Mouse (Mus musculus) E14TG2a.4 (cell line): ENCODE measurements around the gene Celf2.

Experiments used
- H3K27me3 ChIP-seq: 2 replicates; pipeline ENCODE4 v1.6.1; 2014; ENCODE audit warnings: low read length, control low read depth; ENCODE audit not compliant: insufficient read depth
- H3K36me3 ChIP-seq: 2 replicates; pipeline ENCODE4 v1.6.1; 2014; ENCODE audit warnings: low read length, control low read depth; ENCODE audit not compliant: insufficient read depth
- H3K4me1 ChIP-seq: replicated peaks from 2 replicates; pipeline ENCODE4 v1.6.1; 2014; ENCODE audit warnings: low read depth, low read length, control low read depth
- H3K4me3 ChIP-seq: replicated peaks from 2 replicates; pipeline ENCODE4 v1.5.1; 2014; ENCODE audit warnings: mild to moderate bottlenecking, low read length
- H3K9me3 ChIP-seq: 2 replicates; pipeline ENCODE4 v1.6.1; 2014; ENCODE audit warnings: low read length, control low read depth
- CTCF ChIP-seq: conservative IDR thresholded peaks from 2 replicates; pipeline ENCODE4 v1.5.1; 2014; ENCODE audit warnings: low read length
- NANOG ChIP-seq: IDR thresholded peaks from 2 replicates; pipeline ENCODE4 v1.6.1; 2014; ENCODE audit warnings: borderline replicate concordance, low read length, mixed read lengths
- POU5F1 ChIP-seq: IDR thresholded peaks from 2 replicates; pipeline ENCODE4 v1.6.1; 2014; ENCODE audit warnings: low read length, borderline replicate concordance

Celf2 gene

GRCm38 (mm10) chr2:6893597-6893996, 615.8 kb downstream of the Celf2 start:
- no peaks in the 10 kb centered on the region for H3K36me3 ChIP-seq
- H3K9me3 ChIP-seq, result no peaks in the 10 kb centered on the region
- TF ChIP-seq CTCF (no peak), POU5F1 (no peak), NANOG (no peak)
- no peaks in the 10 kb centered on the region for H3K27me3 ChIP-seq
- H3K4me1 ChIP-seq, result no peaks in the 10 kb centered on the region
- H3K4me3 ChIP-seq, result no peak overlapping the region

GRCm38 (mm10) chr2:6893095-6893494, 616.3 kb downstream of the Celf2 start:
- H3K9me3 ChIP-seq, result no peaks in the 10 kb centered on the region
- H3K27me3 ChIP-seq, result no peaks in the 10 kb centered on the region
- TF ChIP-seq CTCF (no peak), POU5F1 (no peak), NANOG (no peak)
- no peaks in the 10 kb centered on the region for H3K4me1 ChIP-seq
- H3K4me3 ChIP-seq, result no peak overlapping the region
- no peaks in the 10 kb centered on the region for H3K36me3 ChIP-seq

DNA sequence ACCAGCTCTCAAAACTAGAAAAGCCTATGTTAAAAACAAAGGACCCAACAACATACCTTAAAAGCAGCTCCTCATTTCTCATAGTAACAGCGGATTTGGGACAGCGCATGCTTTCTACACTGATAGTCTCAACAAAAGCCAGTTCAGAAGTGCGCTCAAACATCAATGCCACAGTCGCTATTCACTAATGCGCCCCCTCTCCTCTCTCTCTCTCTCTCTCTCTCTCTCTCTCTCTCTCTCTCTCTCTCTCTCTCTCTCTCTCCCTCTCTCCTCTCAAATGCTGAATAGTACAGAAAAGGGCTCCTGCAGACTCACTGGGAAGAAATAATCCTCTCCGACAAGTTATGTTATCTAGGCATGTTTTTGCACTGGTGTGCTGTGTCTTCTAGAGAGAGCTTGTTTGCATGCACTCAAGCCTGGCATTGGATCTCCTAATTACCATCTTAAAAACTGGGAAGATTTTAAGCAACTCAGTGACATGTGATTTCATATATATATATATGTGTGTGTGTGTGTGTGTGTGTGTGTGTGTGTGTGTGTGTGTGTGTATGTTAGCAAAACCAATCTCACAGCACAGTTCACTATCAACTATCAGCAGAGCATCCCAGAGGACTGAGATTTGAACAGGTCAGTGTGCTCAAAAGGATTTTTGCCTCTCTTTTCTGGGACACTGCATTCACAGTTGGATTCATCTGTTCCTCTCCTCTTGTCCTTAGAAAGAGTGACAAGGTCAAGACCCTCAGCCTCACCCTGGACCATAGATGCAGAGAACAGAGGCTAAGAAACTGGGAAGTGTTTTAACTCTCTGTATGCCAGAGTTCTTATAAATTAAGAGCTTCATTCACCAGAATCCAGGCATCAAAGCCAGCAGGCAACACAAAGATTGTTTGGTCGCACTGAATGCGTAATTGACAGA, 624.3 kb downstream of the Celf2 start:
- no peaks in the 10 kb centered on the region for H3K27me3 ChIP-seq
- H3K9me3 ChIP-seq, result no peaks in the 10 kb centered on the region
- H3K4me3 ChIP-seq, result no peak overlapping the region
- no peaks in the 10 kb centered on the region for H3K36me3 ChIP-seq
- H3K4me1 ChIP-seq, result no peaks in the 10 kb centered on the region
- TF ChIP-seq NANOG, result no peak
- TF ChIP-seq CTCF, result no peak
- TF ChIP-seq POU5F1, result no peak

GRCm38 (mm10) chr2:6883996-6884795, 625.2 kb downstream of the Celf2 start:
- no peaks in the 10 kb centered on the region for H3K27me3 ChIP-seq
- TF ChIP-seq NANOG (no peak), POU5F1 (no peak), CTCF (no peak)

DNA sequence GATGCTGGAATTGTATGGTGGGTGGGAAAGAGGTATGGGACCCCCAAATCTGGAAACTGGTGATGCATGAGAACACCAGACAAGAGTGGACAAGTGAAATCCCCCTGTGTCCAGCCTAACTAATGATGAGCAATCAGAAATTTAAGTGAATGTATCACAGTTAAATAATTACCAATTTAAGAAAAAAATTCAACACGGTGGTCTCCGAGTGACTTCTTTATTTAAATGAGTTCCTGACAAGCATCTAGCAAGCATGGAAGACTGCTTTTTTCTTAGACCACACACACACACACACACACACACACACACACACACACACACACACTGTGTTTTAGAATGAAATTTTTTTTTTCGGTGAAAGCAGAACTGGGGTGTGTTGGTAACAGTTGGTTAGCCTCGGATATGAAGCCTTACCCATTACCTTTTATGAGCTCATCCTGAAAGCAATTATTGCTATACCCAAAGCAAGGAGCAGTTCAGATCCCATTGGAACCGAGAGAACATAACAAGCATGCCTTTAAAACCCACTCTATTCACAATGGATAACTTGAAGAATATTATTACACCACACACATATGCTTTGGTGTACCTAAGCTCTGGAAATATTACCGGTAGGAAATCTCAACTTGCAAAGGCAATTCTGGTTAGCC, 627.0 kb downstream of the Celf2 start:
- Histone ChIP-seq H3K4me3 (no peak overlapping the region), H3K27me3 (no peaks in the 10 kb centered on the region), H3K9me3 (no peaks in the 10 kb centered on the region), H3K36me3 (no peaks in the 10 kb centered on the region), H3K4me1 (no peaks in the 10 kb centered on the region)
- TF ChIP-seq NANOG, result no peak
- TF ChIP-seq CTCF, result no peak
- TF ChIP-seq POU5F1, result no peak

More at GRCm38 (mm10) chr2:6883996-6884795, 625.2 kb downstream of the Celf2 start:
- H3K4me1 ChIP-seq, result no peaks in the 10 kb centered on the region
- no peak overlapping the region for H3K4me3 ChIP-seq
- H3K9me3 ChIP-seq, result no peaks in the 10 kb centered on the region
- no peaks in the 10 kb centered on the region for H3K36me3 ChIP-seq

GRCm38 (mm10) chr2:6880941-6881575, 628.3 kb downstream of the Celf2 start:
- H3K4me1 ChIP-seq, result peaks cover 11% of the 10 kb centered on the region
- H3K9me3 ChIP-seq, result no peaks in the 10 kb centered on the region
- H3K4me3 ChIP-seq, result no peak overlapping the region
- TF ChIP-seq CTCF, result no peak
- no peak for TF ChIP-seq NANOG
- TF ChIP-seq POU5F1, result no peak
- H3K27me3 ChIP-seq, result peaks cover 6% of the 10 kb centered on the region; the same call in 1 of the 2 replicates
- no peaks in the 10 kb centered on the region for H3K36me3 ChIP-seq

DNA sequence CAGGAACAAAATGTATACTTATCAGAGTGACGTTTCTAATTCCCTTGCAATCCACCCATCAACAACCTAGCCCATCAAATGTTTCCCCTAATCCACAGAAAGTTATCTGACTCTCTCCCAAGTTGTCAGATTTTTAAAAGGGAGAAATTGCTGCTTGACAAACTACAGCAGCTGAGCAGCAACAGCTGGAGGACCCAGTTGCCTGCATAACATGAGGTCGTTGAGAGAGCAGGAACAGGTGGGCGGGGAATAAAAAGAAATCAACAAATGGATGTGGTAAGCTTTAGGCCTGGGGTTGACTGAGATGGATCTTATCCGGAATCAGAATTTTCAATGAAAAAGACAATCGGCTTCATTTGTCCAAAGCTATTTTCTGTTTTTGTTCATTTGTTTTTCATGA, 632.3 kb downstream of the Celf2 start:
- Histone ChIP-seq H3K27me3 (peaks cover 25% of the 10 kb centered on the region), H3K36me3 (no peaks in the 10 kb centered on the region), H3K9me3 (no peaks in the 10 kb centered on the region), H3K4me1 (peaks cover 25% of the 10 kb centered on the region), H3K4me3 (no peak overlapping the region)
- TF ChIP-seq POU5F1 (no peak), NANOG (no peak)

- Histone ChIP-seq H3K27me3 (peaks cover 27% of the 10 kb centered on the region), H3K9me3 (no peaks in the 10 kb centered on the region)
Observed at GRCm38 (mm10) chr2:6876547-6876946, 632.8 kb downstream of the Celf2 start.

More at GRCm38 (mm10) chr2:6876547-6876946, 632.8 kb downstream of the Celf2 start:
- H3K36me3 ChIP-seq, result no peaks in the 10 kb centered on the region
- peaks cover 26% of the 10 kb centered on the region for H3K4me1 ChIP-seq
- TF ChIP-seq NANOG, result no peak
- no peak for TF ChIP-seq CTCF
- no peak overlapping the region for H3K4me3 ChIP-seq
